Mouse (Mus musculus) CD4-positive naive resting alpha-beta T cell, adult 76 days (primary cell): ENCODE results near the gene Tbx4. TPM values are rescaled to one million over a fixed set of nuclear protein-coding genes. Genes with fewer than 3 reads are reported as not detected.

Source experiments
- total RNA-seq: library from RNA; stranded (reverse); gene quantifications from one replicate; pipeline ENCODE4 v1.2.4, GENCODE M21; 2023

Gene Tbx4
- not detected for total RNA-seq

GRCm38 (mm10) chr11:85885665-85886428 lies at the start of gene Tbx4:
Tbx4 (plus strand) TSS chr11:85886422.

GRCm38 (mm10) chr11:85850233-85850632 lies 36.0 kb upstream of the Tbx4 start, which contains the start of gene Gm11444:
Gm11444 (minus strand) TSS chr11:85850333.

Other genes with a start within 250 kb of the Tbx4 start
- 1.8 TPM for gene Tbx2, start 53.9 kb upstream of the Tbx4 start, total RNA-seq
- gene Gm11444, start 36.1 kb upstream of the Tbx4 start, total RNA-seq: not detected